Mouse (Mus musculus) ovary, adult 18-20 months (tissue): Measurements from ENCODE around the gene Gm21292.
"Not testable (repeated sequence)": the region's sequence is repeated elsewhere in the genome, so short reads cannot be mapped to it uniquely, and the experiment has no call there.

Source experiments
- DNase-seq: peaks from one replicate; pipeline ENCODE4 v3.0.0; 2022; ENCODE audit warnings: low spot score, mixed read lengths

Gm21292 gene

DNA sequence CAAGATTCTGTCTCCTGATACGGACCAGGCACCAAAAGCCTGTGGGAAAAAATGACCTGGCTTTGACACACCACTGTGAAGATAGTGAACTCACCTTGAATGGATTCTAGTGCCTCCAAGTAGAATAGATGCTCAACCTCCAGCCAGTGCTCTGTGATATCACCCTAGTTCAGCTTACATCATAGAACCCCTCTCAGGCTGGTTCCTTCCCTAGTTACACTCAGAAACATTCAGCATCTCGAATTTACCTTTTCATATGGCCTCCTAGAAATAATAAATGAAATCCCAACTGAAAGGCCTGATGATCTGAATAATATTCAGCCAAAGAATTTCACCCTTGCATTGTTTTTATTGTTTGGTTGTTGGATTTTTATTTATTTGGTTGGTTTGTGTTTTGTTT is at the start of gene Gm21292:
Gene Gm21292, minus strand, starts transcription at position 101 of the 400 bp plus-strand sequence.
- DNase-seq, result not testable (repeated sequence)
